Mouse (Mus musculus) cerebellum, adult 8-10 months (tissue): ENCODE results near the gene Btbd19.

Source experiments
- DNase-seq: peaks from one replicate; pipeline ENCODE4 v3.0.0; 2022

The Btbd19 gene

DNA sequence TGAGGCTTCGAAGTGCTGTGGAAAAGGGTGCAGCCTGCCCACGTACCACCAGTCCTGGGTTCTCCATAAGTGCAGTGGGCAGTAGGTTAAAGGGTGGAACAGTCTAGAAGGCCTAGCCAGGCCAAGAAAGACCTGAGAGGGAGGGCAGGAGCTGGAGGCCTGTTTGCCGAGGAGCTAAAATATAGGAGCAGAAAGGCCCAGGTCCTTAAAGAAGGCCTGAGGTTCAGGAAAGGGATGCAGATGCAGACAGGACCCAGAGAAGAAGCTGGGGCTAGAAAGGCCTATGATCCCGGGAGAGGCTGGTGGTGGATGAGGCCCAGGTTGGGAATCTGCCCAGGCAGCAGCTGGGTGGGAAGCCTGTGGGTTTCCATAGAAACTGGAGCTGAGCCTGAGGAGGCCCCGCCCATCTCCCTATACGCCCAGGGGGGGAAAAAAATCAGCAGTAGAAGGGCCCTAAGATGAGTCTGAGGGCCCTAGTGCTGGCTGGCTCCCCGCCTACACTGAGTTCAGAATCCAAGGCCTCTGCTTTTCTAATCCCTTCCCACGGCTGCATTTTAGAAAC is at the start of gene Btbd19:
TSS of gene Btbd19 (minus strand) at position 378 of the 562 bp plus-strand sequence.
- no peak for DNase-seq

DNA sequence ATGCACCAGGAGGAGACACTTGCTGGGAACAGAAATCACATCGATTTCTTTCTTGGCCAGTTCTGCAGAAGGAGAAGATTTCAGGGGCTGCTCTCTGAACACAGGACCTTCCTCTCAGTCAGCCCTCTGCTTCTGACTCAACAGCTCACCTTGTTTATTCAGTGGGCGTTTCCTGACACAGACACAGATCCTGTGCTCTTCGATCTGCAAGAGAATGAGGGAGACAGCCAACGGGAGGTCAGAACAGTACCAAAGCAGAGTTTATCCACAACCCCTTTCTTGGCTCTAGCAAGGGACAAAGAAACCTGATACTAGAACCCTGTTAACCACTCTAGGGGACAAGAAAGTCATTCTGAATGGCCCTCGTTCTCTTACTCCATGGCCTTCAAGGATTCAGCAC is 44.4 kb upstream of the Btbd19 start:
- no peak for DNase-seq

GRCm38 (mm10) chr4:117161183-117161582 is 35.7 kb upstream of the Btbd19 start:
- no peak for DNase-seq

GRCm38 (mm10) chr4:117159666-117160065 is 34.1 kb upstream of the Btbd19 start:
- no peak for DNase-seq

GRCm38 (mm10) chr4:117156372-117156771 is 30.8 kb upstream of the Btbd19 start:
- no peak for DNase-seq

GRCm38 (mm10) chr4:117155792-117156355 is 30.3 kb upstream of the Btbd19 start, which contains the start of gene Rps8:
TSS of gene Rps8 (minus strand) at chr4:117156243.
- DNase-seq: peak; percentile 81

DNA sequence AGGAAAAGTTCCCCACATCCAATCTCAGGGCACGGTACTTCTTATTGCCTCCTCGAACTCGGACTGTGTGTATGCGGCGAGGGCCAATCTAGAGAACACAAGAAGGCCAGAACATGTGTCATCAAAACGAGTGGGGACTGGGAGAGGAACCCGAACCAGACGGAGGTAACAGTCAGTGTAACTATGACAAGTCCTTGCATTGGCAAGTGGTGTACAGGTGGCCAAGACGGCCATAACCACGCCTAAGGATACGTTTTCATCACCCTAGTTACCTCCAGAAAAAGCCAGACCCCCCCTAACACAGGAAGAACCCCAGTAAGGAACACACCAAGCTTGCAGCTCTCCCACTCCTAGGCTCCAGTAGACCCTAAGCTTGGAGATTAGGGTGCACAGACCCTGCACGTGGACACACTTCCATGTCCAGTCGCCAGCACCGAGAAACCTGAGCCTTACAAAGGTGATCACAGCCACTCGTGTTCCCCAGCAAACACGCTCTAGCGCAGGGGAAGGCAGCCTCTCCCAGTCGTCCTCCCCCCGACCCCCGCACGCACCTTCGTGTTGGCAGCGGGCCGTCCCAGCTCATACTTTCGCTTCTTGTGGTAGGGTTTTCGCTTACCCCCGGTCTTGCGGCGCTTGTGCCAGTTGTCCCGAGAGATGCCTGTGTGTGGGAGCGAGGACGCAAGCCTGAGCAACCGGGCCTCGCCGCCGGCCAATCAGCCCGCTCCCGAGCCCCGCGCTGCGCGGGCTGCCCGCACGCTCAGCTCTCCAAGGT is 29.7 kb upstream of the Btbd19 start:
- no peak for DNase-seq

GRCm38 (mm10) chr4:117152714-117153113 is 27.2 kb upstream of the Btbd19 start:
- DNase-seq: no peak

GRCm38 (mm10) chr4:117151416-117151815 is 25.9 kb upstream of the Btbd19 start:
- no peak for DNase-seq

- no peak for DNase-seq
These were observed 24.7 kb upstream of the Btbd19 start for GRCm38 (mm10) chr4:117150212-117150733.

- no peak for DNase-seq
These were observed 24.0 kb upstream of the Btbd19 start for GRCm38 (mm10) chr4:117149291-117150211.

GRCm38 (mm10) chr4:117148815-117149214 is 23.3 kb upstream of the Btbd19 start:
- no peak for DNase-seq

GRCm38 (mm10) chr4:117148047-117148713 is 22.7 kb upstream of the Btbd19 start:
- no peak for DNase-seq

- DNase-seq: peak; percentile 82
These were observed 20.7 kb upstream of the Btbd19 start for GRCm38 (mm10) chr4:117146176-117146575.

GRCm38 (mm10) chr4:117145248-117145647 is 19.7 kb upstream of the Btbd19 start:
- DNase-seq: no peak

DNA sequence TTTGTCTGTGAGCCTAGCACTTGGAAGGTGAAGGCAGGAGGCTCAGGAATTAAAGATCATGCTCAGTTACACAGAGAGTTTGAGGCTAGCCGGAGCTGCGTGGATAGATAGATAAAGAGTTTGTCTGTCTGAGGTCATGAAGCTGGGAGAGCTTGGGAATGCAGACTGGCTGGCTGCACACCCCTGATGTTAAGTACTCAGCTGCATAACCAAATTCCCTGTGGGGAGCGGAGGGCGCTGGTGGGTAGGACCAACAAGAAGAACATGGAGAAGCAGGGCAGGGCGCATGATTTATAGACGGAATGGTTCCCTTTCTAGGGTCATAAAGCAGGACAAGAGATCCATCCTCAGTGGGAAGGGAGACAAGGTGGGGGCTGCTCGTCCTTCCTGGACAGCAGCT is 17.5 kb upstream of the Btbd19 start:
- DNase-seq: no peak

- DNase-seq: no peak
These were observed 15.1 kb upstream of the Btbd19 start for GRCm38 (mm10) chr4:117140613-117141012.

GRCm38 (mm10) chr4:117139217-117139612 is 13.7 kb upstream of the Btbd19 start:
- DNase-seq: no peak

DNA sequence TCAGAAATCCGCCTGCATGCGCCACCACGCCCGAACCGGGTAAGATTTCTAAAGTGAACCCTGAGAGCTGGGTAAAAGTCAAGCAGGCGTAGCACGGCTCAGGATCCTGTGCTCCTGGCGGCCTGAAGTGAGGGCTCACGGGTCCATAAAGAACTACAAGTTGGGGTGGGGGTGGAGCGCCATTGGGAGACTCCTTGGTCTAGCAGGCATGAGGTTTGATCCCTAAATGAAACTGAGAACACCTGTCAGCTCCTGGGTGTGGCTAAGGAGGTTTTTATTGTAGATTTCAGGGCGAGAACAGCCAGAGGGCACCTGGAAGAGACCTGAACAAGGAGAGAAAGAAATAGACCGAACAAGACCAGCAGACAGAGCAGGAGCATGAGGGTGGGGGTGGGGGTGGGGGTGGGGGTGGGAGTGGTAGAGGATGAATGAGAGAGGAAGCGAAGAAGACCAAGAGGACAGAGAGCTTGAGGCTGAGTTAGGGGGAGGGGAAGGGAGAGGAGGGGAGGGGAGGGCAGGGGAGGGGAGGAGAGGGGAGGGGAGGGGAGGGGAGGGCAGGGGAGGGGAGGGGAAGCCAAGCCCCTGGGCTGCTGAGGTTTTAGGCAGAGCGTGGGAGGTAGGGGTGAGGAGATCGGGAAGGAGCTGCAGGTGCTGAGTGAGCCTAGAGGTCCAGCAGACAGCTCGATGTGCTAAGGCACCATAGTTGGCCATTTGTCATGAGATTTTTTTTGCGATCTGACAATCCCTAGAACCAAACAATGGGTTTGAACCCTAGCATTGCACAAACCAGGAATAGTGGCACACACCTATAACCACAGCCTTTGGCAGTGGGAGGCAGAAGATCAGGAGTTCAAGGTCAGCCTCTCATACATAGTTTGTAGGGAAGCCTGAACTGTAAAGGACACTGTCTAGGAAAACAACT is 13.0 kb upstream of the Btbd19 start:
- no peak for DNase-seq

DNA sequence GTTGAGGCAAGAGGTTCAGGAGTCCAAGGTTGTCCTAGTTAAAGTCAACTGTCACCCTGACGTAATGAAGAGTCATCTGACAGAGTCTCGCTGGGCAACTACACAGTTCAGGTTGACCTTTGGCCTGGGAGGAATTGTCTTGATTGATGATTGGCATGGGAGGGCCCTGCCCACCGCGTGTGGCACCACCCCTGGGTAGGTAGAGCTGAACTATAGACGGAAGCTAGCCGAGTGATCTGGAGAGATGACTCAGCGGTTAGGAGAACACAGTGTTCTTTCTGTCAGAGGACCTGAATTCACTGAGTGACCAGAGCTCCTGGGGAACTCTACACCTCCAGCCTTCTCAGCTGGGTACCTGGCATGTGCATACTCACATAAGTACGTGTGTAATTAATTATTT is 10.5 kb upstream of the Btbd19 start:
- DNase-seq: no peak

- no peak for DNase-seq
These were observed 9.1 kb upstream of the Btbd19 start for GRCm38 (mm10) chr4:117134601-117134995.
